Comparison of ENCODE assay signal across 10 mouse cellular contexts in genomic region chr6:85369181-85369860, GRCm38 (mm10). TPM values are rescaled to one million over a fixed set of nuclear protein-coding genes. Genes with fewer than 3 reads are reported as not detected.
DNase-seq lines count a peak whose midpoint lies in the region; ATAC-seq and TF ChIP-seq lines count a peak whose summit lies in the region.
"Had no signal": no experiment of that assay in that cellular context is flagged by ENCODE, and none has a peak within 500 bp of the region (broad histone marks: within the 10 kb centered on the region; RNA-seq: fewer than 3 reads in every experiment).

No protein-coding gene starts in this region.

- ATAC-seq in megakaryocyte progenitor cell, adult 5-6 weeks (replicated peaks; ENCODE audit: poor library complexity), result peak; percentile 71
- ATAC-seq in hindbrain, embryonic 13.5 days (ENCODE audit: low FRiP score), result no peak
- ATAC-seq in cerebellum, adult (ENCODE audit: insufficient number of reproducible peaks, low FRiP score, low TSS enrichment), result no peak

- H3K36me3 ChIP-seq in kidney, adult 2 months (ENCODE audit: control insufficient read depth, insufficient read depth, low read length), result no peaks in the 10 kb centered on the region; the same call in 1 of the 2 replicates
- H3K36me3 ChIP-seq in hindbrain, embryonic 13.5 days, result peaks cover 10% of the 10 kb centered on the region
- H3K36me3 ChIP-seq: embryonic facial prominence, embryonic 12.5 days had no signal

- no peaks in the 10 kb centered on the region for H3K27me3 ChIP-seq in kidney, adult 2 months (replicated peaks; ENCODE audit: control insufficient read depth, insufficient read depth, low read length)
- 0 out of 2 replicates have a peak, but pooled peaks cover 4% of the 10 kb centered on the region for H3K27me3 ChIP-seq in hindbrain, embryonic 13.5 days
- H3K27me3 ChIP-seq: embryonic facial prominence, embryonic 12.5 days had no signal

- intact Hi-C loops in gastrocnemius, postnatal 36 days (cut with DNase I), result no loop called here

- H3K4me1 ChIP-seq in kidney, adult 2 months (ENCODE audit: control insufficient read depth, insufficient read depth, low read length), result peaks cover 76% of the 10 kb centered on the region
- H3K4me1 ChIP-seq in hindbrain, embryonic 13.5 days (replicated peaks), result peaks cover 52% of the 10 kb centered on the region

- H3K4me2 ChIP-seq in hindbrain, embryonic 13.5 days, result no peak overlapping the region
- H3K4me2 ChIP-seq: embryonic facial prominence, embryonic 12.5 days; neural tube, embryonic 13.5 days had no signal

- H3K4me3 ChIP-seq in kidney, adult 2 months (ENCODE audit: insufficient read depth, low read depth, low read length), result no peak overlapping the region
- no peak overlapping the region for H3K4me3 ChIP-seq in hindbrain, embryonic 13.5 days
- H3K4me3 ChIP-seq: embryonic facial prominence, embryonic 12.5 days; neural tube, embryonic 13.5 days had no signal

- no peaks in the 10 kb centered on the region for H3K9me3 ChIP-seq in hindbrain, embryonic 13.5 days
- H3K9me3 ChIP-seq: embryonic facial prominence, embryonic 12.5 days; neural tube, embryonic 13.5 days had no signal

- peak; percentile 45 for DNase-seq in cerebellum, adult 9-11 months
- DNase-seq in cerebellum, adult 8-10 months, result no peak
- DNase-seq in 416B (ENCODE audit: low read depth), result peak; percentile 97
- DNase-seq in gastrocnemius, postnatal 36 days, result peak; percentile 63 to 75
- peak; percentile 83 for DNase-seq in kidney, adult 2 months

- peak overlapping the region; percentile 78 for H3K27ac ChIP-seq in kidney, adult 2 months (ENCODE audit: insufficient read depth, low read depth, low read length)
- no peak overlapping the region for H3K27ac ChIP-seq in hindbrain, embryonic 13.5 days
- H3K27ac ChIP-seq: embryonic facial prominence, embryonic 12.5 days; neural tube, embryonic 13.5 days had no signal

- TF ChIP-seq CTCF in kidney, adult 2 months (conservative IDR thresholded peaks at IDR 0.05; ENCODE audit: insufficient read depth, insufficient read length, low read depth, low read length), result no peak

- no peak for TF ChIP-seq POLR2A in kidney, adult 2 months (IDR thresholded peaks at IDR 0.05; ENCODE audit: low read depth, low read length)

- no peak overlapping the region for H3K9ac ChIP-seq in hindbrain, embryonic 13.5 days
- H3K9ac ChIP-seq: embryonic facial prominence, embryonic 12.5 days; neural tube, embryonic 13.5 days had no signal

- WGBS in kidney, adult 2 months, result 37% methylated on average over 5 of the region's 5 CpGs
- 79% methylated on average over 5 of the region's 5 CpGs for WGBS in hindbrain, embryonic 13.5 days

RNA-seq across cellular contexts. Expression of gene Rab11fip5, which starts 5.1 kb away (rescaled TPM):
- total RNA-seq in gastrocnemius, postnatal 36 days (2021), result 10 to 100 TPM; 20.2 to 26.7 TPM
- 56.8 and 63.6 TPM in 2 replicates for polyA plus RNA-seq in kidney, adult 2 months (2012; rRNA removed)
- total RNA-seq in megakaryocyte progenitor cell, adult 5-6 weeks (2015), result 4.2 and 4.4 TPM in 2 replicates
- total RNA-seq in megakaryocyte progenitor cell, adult 5-6 weeks (2017), result 3.1 and 5.5 TPM in 2 replicates
- polyA plus RNA-seq in hindbrain, embryonic 13.5 days (2015; fragmentation: Nextera tagmentation; extraction: Ambion mirVana), result 13.7 and 14.8 TPM in 2 replicates

RNA-seq across cellular contexts. Expression of gene Sfxn5, which starts 36.1 kb away (rescaled TPM):
- 1 to 10 TPM; 6.9 TPM for total RNA-seq in gastrocnemius, postnatal 36 days (2021)
- 23.6 and 25.8 TPM in 2 replicates for polyA plus RNA-seq in kidney, adult 2 months (2012; rRNA removed)
- total RNA-seq in megakaryocyte progenitor cell, adult 5-6 weeks (2015), result 1.1 and 2.7 TPM in 2 replicates
- 1.7 and 2.3 TPM in 2 replicates for total RNA-seq in megakaryocyte progenitor cell, adult 5-6 weeks (2017)
- polyA plus RNA-seq in hindbrain, embryonic 13.5 days (2015; fragmentation: Nextera tagmentation; extraction: Ambion mirVana), result 18.3 and 19.6 TPM in 2 replicates

RNA-seq across cellular contexts. Expression of gene Noto, which starts 54.4 kb away (rescaled TPM):
- not detected for total RNA-seq in gastrocnemius, postnatal 36 days (2021)
- polyA plus RNA-seq in kidney, adult 2 months (2012; rRNA removed), result not detected in 2 replicates
- total RNA-seq in megakaryocyte progenitor cell, adult 5-6 weeks (2015), result not detected in 2 replicates
- total RNA-seq in megakaryocyte progenitor cell, adult 5-6 weeks (2017), result not detected in 2 replicates
- not detected in 2 replicates for polyA plus RNA-seq in hindbrain, embryonic 13.5 days (2015; fragmentation: Nextera tagmentation; extraction: Ambion mirVana)
- polyA plus RNA-seq: embryonic facial prominence, embryonic 12.5 days; neural tube, embryonic 13.5 days had no signal
